Mouse (Mus musculus) midbrain, embryonic 12.5 days (tissue): ENCODE measurements around the gene Fam241b. TPM values are rescaled to one million over a fixed set of nuclear protein-coding genes. Genes with fewer than 3 reads are reported as not detected.
"Not testable (repeated sequence)": the region's sequence is repeated elsewhere in the genome, so short reads cannot be mapped to it uniquely, and the experiment has no call there.

Source experiments
- ATAC-seq: fragments of 200-750 bp; cut with Nextera tagmentation; 2 replicates; pipeline ENCODE4 v1.8.0; 2017; ENCODE audit warnings: low read depth, moderate TSS enrichment, moderate library complexity; ENCODE audit not compliant: low FRiP score
- H3K27ac ChIP-seq: fragments of 300-500 bp; sonication (generic); replicated peaks from 2 replicates; pipeline ENCODE4 v1.5.1; 2016; ENCODE audit warnings: mild to moderate bottlenecking
- H3K27me3 ChIP-seq: fragments of 300-500 bp; sonication (generic); 2 replicates; pipeline ENCODE4 v1.6.1; 2016; ENCODE audit warnings: mild to moderate bottlenecking
- H3K36me3 ChIP-seq: fragments of 300-500 bp; sonication (generic); 2 replicates; pipeline ENCODE4 v1.6.1; 2016
- H3K4me1 ChIP-seq: fragments of 300-500 bp; sonication (generic); 2 replicates; pipeline ENCODE4 v1.6.1; 2016
- H3K4me2 ChIP-seq: fragments of 300-500 bp; sonication (generic); replicated peaks from 2 replicates; pipeline ENCODE4 v1.6.1; 2016; ENCODE audit warnings: mild to moderate bottlenecking, moderate library complexity
- H3K4me3 ChIP-seq: fragments of 300-500 bp; sonication (generic); 2 replicates; pipeline ENCODE4 v1.5.1; 2016; ENCODE audit warnings: mild to moderate bottlenecking
- H3K9ac ChIP-seq: fragments of 300-500 bp; sonication (generic); replicated peaks from 2 replicates; pipeline ENCODE4 v1.6.1; 2016; ENCODE audit warnings: mild to moderate bottlenecking, moderate library complexity
- H3K9me3 ChIP-seq: fragments of 300-500 bp; sonication (generic); 2 replicates; pipeline ENCODE4 v1.6.1; 2016; ENCODE audit warnings: mild to moderate bottlenecking
- WGBS: fragments of 180-500 bp; shearing (Covaris S2); methylation state at CpG from one replicate; pipeline ENCODE4 v1.1.7; 2016; 5-methylcytosine and 5-hydroxymethylcytosine counted together
- polyA plus RNA-seq: library from polyadenylated mRNA; unstranded; fragments of >200 nt; fragmentation: Nextera tagmentation; extraction: Ambion mirVana; gene quantifications from 2 replicates; pipeline ENCODE4 v1.2.1, GENCODE M21; 2016

The Fam241b gene
- polyA plus RNA-seq, 1 experiment from 2014 or later = 41.6 TPM

GRCm38 (mm10) chr10:62089071-62089470 lies 54.6 kb downstream of the Fam241b start:
- H3K9me3 ChIP-seq = no peaks in the 10 kb centered on the region
- no peak for ATAC-seq
- H3K4me3 ChIP-seq = no peak overlapping the region
- no peaks in the 10 kb centered on the region for H3K4me1 ChIP-seq
- H3K27me3 ChIP-seq = no peaks in the 10 kb centered on the region
- H3K27ac ChIP-seq = no peak overlapping the region
- no peak overlapping the region for H3K9ac ChIP-seq
- H3K36me3 ChIP-seq = no peaks in the 10 kb centered on the region
- H3K4me2 ChIP-seq = no peak overlapping the region
- WGBS = 67% methylated on average over 7 of the region's 7 CpGs

- no peaks in the 10 kb centered on the region for H3K9me3 ChIP-seq
- H3K9ac ChIP-seq = no peak overlapping the region
- no peaks in the 10 kb centered on the region for H3K36me3 ChIP-seq
- no peak overlapping the region for H3K4me3 ChIP-seq
- no peak overlapping the region for H3K27ac ChIP-seq
- H3K4me1 ChIP-seq = no peaks in the 10 kb centered on the region
- no peak for ATAC-seq
- WGBS = 84% methylated on average over 5 of the region's 5 CpGs
- no peak overlapping the region for H3K4me2 ChIP-seq
- H3K27me3 ChIP-seq = no peaks in the 10 kb centered on the region
Observed at GRCm38 (mm10) chr10:62088411-62088810, 55.3 kb downstream of the Fam241b start.

GRCm38 (mm10) chr10:62086826-62087225 lies 56.9 kb downstream of the Fam241b start:
- Histone ChIP-seq H3K36me3 (no peaks in the 10 kb centered on the region), H3K4me2 (no peak overlapping the region), H3K27ac (no peak overlapping the region), H3K4me3 (no peak overlapping the region), H3K4me1 (no peaks in the 10 kb centered on the region), H3K9me3 (no peaks in the 10 kb centered on the region), H3K9ac (no peak overlapping the region), H3K27me3 (no peaks in the 10 kb centered on the region)
- no peak for ATAC-seq
- 94% methylated on average over 5 of the region's 5 CpGs for WGBS

GRCm38 (mm10) chr10:62086044-62086443 lies 57.7 kb downstream of the Fam241b start:
- H3K9ac ChIP-seq = no peak overlapping the region
- H3K27me3 ChIP-seq = no peaks in the 10 kb centered on the region
- no peak overlapping the region for H3K4me3 ChIP-seq
- H3K4me1 ChIP-seq = no peaks in the 10 kb centered on the region
- no peaks in the 10 kb centered on the region for H3K9me3 ChIP-seq
- no peak overlapping the region for H3K4me2 ChIP-seq
- no peak overlapping the region for H3K27ac ChIP-seq
- no peaks in the 10 kb centered on the region for H3K36me3 ChIP-seq
- WGBS = 58% methylated on average over 2 of the region's 2 CpGs
- no peak for ATAC-seq

GRCm38 (mm10) chr10:62076248-62077134 lies 67.2 kb downstream of the Fam241b start:
- Histone ChIP-seq H3K27ac (no peak overlapping the region), H3K4me1 (no peaks in the 10 kb centered on the region), H3K4me3 (no peak overlapping the region), H3K9me3 (0 out of 2 replicates have a peak, but pooled peaks cover 16% of the 10 kb centered on the region), H3K27me3 (no peaks in the 10 kb centered on the region; the same call in 1 of the 2 replicates), H3K36me3 (no peaks in the 10 kb centered on the region), H3K4me2 (no peak overlapping the region), H3K9ac (no peak overlapping the region)
- ATAC-seq = no peak
- WGBS = 81% methylated on average over 11 of the region's 11 CpGs

GRCm38 (mm10) chr10:62071346-62071745 lies 72.4 kb downstream of the Fam241b start:
- H3K4me2 ChIP-seq, H3K4me3 ChIP-seq, H3K9me3 ChIP-seq, ATAC-seq, H3K4me1 ChIP-seq, H3K27ac ChIP-seq, H3K27me3 ChIP-seq, H3K36me3 ChIP-seq, H3K9ac ChIP-seq: not testable (repeated sequence)
- 75% methylated on average over 14 of the region's 14 CpGs for WGBS

- H3K9me3 ChIP-seq = no peaks in the 10 kb centered on the region
- H3K4me2 ChIP-seq = no peak overlapping the region
- no peaks in the 10 kb centered on the region for H3K4me1 ChIP-seq
- H3K4me3 ChIP-seq = no peak overlapping the region
- H3K27ac ChIP-seq = no peak overlapping the region
- H3K27me3 ChIP-seq = no peaks in the 10 kb centered on the region; the same call in 1 of the 2 replicates
- no peaks in the 10 kb centered on the region for H3K36me3 ChIP-seq
- ATAC-seq = no peak
- WGBS = 92% methylated on average over 8 of the region's 8 CpGs
- H3K9ac ChIP-seq = no peak overlapping the region
Observed at GRCm38 (mm10) chr10:62070636-62071035, 73.1 kb downstream of the Fam241b start.

GRCm38 (mm10) chr10:62069946-62070345 lies 73.8 kb downstream of the Fam241b start:
- H3K4me2 ChIP-seq = no peak overlapping the region
- ATAC-seq = no peak
- no peaks in the 10 kb centered on the region for H3K27me3 ChIP-seq
- no peaks in the 10 kb centered on the region for H3K36me3 ChIP-seq
- H3K27ac ChIP-seq = no peak overlapping the region
- H3K4me1 ChIP-seq = no peaks in the 10 kb centered on the region
- H3K9ac ChIP-seq = no peak overlapping the region
- WGBS = 86% methylated on average over 3 of the region's 3 CpGs
- H3K9me3 ChIP-seq = no peaks in the 10 kb centered on the region
- no peak overlapping the region for H3K4me3 ChIP-seq

GRCm38 (mm10) chr10:62069398-62069797 lies 74.3 kb downstream of the Fam241b start:
- no peak for ATAC-seq
- Histone ChIP-seq H3K4me2 (no peak overlapping the region), H3K9ac (no peak overlapping the region), H3K4me1 (no peaks in the 10 kb centered on the region), H3K9me3 (no peaks in the 10 kb centered on the region), H3K27ac (no peak overlapping the region), H3K27me3 (no peaks in the 10 kb centered on the region), H3K4me3 (no peak overlapping the region), H3K36me3 (no peaks in the 10 kb centered on the region)
- WGBS = 92% methylated on average over 7 of the region's 7 CpGs

GRCm38 (mm10) chr10:62068532-62068931 lies 75.2 kb downstream of the Fam241b start:
- no peak overlapping the region for H3K4me3 ChIP-seq
- H3K27me3 ChIP-seq = no peaks in the 10 kb centered on the region
- no peak for ATAC-seq
- H3K9ac ChIP-seq = no peak overlapping the region
- no peak overlapping the region for H3K27ac ChIP-seq
- no peaks in the 10 kb centered on the region for H3K9me3 ChIP-seq
- H3K4me2 ChIP-seq = no peak overlapping the region
- WGBS = 90% methylated on average over 9 of the region's 9 CpGs
- no peaks in the 10 kb centered on the region for H3K36me3 ChIP-seq
- H3K4me1 ChIP-seq = no peaks in the 10 kb centered on the region

GRCm38 (mm10) chr10:62066213-62066612 lies 77.5 kb downstream of the Fam241b start:
- Histone ChIP-seq H3K27ac (no peak overlapping the region), H3K4me2 (no peak overlapping the region), H3K4me3 (no peak overlapping the region), H3K4me1 (no peaks in the 10 kb centered on the region), H3K36me3 (no peaks in the 10 kb centered on the region), H3K9ac (no peak overlapping the region), H3K9me3 (no peaks in the 10 kb centered on the region), H3K27me3 (no peaks in the 10 kb centered on the region)
- 67% methylated on average over 7 of the region's 7 CpGs for WGBS
- ATAC-seq = no peak

- Histone ChIP-seq H3K4me1 (0 out of 2 replicates have a peak, but pooled peaks cover 4% of the 10 kb centered on the region), H3K27me3 (no peaks in the 10 kb centered on the region), H3K4me2 (no peak overlapping the region), H3K27ac (no peak overlapping the region), H3K36me3 (no peaks in the 10 kb centered on the region), H3K9ac (no peak overlapping the region), H3K9me3 (no peaks in the 10 kb centered on the region), H3K4me3 (no peak overlapping the region)
- 69% methylated on average over 5 of the region's 5 CpGs for whole genome bisulfite sequencing
- ATAC-seq = no peak
Observed at GRCm38 (mm10) chr10:62062786-62063185, 80.9 kb downstream of the Fam241b start.
